ENCODE assay signal across 39 mouse cellular contexts in the genomic region with DNA sequence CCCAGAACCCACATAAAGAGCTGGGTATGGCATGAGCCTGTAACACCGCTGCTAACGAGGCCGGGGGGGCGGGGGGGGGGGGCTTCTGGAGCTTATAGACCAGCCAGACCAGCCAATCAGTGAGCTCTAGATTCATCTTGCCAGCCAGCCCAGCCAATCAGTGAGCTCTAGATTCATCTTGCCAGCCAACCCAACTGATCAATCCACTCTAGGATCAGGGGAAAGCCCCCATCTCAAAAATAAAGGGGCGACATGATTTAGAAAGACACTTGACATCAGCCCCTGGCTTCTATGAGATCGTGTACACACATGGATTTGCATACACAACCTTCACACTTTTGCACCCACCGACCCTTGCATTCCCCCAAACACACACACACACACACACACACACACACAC. TPM values are rescaled to one million over a fixed set of nuclear protein-coding genes. Genes with fewer than 3 reads are reported as not detected.
"Had no signal": no experiment of that assay in that cellular context is flagged by ENCODE, and none has a peak within 500 bp of the region (broad histone marks: within the 10 kb centered on the region; RNA-seq: fewer than 3 reads in every experiment).

No protein-coding gene starts in this region.

- H3K9ac ChIP-seq: heart, embryonic 12.5 days; heart, embryonic 13.5 days; heart, embryonic 15.5 days; hindbrain, embryonic 12.5 days; hindbrain, embryonic 13.5 days; hindbrain, embryonic 14.5 days; hindbrain, embryonic 15.5 days; intestine, embryonic 15.5 days; kidney, embryonic 15.5 days had no signal

- H3K9me3 ChIP-seq: heart, embryonic 12.5 days; heart, embryonic 13.5 days; heart, embryonic 15.5 days; hindbrain, embryonic 12.5 days; hindbrain, embryonic 13.5 days; hindbrain, embryonic 15.5 days; intestine, embryonic 15.5 days; kidney, embryonic 15.5 days had no signal

- H3K27ac ChIP-seq: heart, embryonic 13.5 days; heart, embryonic 15.5 days; hindbrain, embryonic 10.5 days; hindbrain, embryonic 12.5 days; hindbrain, embryonic 13.5 days; hindbrain, embryonic 14.5 days; hindbrain, embryonic 15.5 days; hindbrain, postnatal 0 days; intestine, embryonic 15.5 days; kidney, embryonic 15.5 days; kidney, postnatal 0 days; layer of hippocampus, adult 2 months; left cerebral cortex, adult 2 months had no signal

- DNase-seq: heart, postnatal 10 days; heart, postnatal 14 days; heart, postnatal 36 days; heart, postnatal 4 days; kidney, adult 11 months; kidney, adult 18-20 months; kidney, adult 2 months; kidney, adult 8-10 months; kidney, adult 9 months; kidney, postnatal 10 days; kidney, postnatal 14 days; kidney, postnatal 25 days; kidney, postnatal 36 days; kidney, postnatal 4 days; layer of hippocampus, adult 9-11 months; layer of hippocampus, postnatal 36 days had no signal

- H3K4me2 ChIP-seq: heart, embryonic 11.5 days; heart, embryonic 12.5 days; heart, embryonic 13.5 days; heart, embryonic 15.5 days; hindbrain, embryonic 12.5 days; hindbrain, embryonic 13.5 days; hindbrain, embryonic 14.5 days; hindbrain, embryonic 15.5 days; intestine, embryonic 15.5 days; kidney, embryonic 15.5 days had no signal

- H3K27me3 ChIP-seq: heart, embryonic 12.5 days; hindbrain, embryonic 12.5 days; intestine, embryonic 15.5 days had no signal

- H3K36me3 ChIP-seq: heart, embryonic 12.5 days; heart, embryonic 13.5 days; heart, embryonic 15.5 days; hindbrain, embryonic 10.5 days; hindbrain, embryonic 12.5 days; hindbrain, embryonic 13.5 days; hindbrain, embryonic 15.5 days; intestine, embryonic 15.5 days; kidney, embryonic 15.5 days had no signal

- H3K4me1 ChIP-seq: hindbrain, embryonic 12.5 days; hindbrain, embryonic 15.5 days; intestine, embryonic 15.5 days; kidney, embryonic 15.5 days had no signal

- H3K4me3 ChIP-seq: heart, embryonic 12.5 days; heart, embryonic 13.5 days; heart, embryonic 15.5 days; hindbrain, embryonic 10.5 days; hindbrain, embryonic 12.5 days; hindbrain, embryonic 13.5 days; hindbrain, embryonic 15.5 days; intestine, embryonic 15.5 days; kidney, embryonic 15.5 days; layer of hippocampus, adult 2 months; left cerebral cortex, adult 2 months had no signal

- ATAC-seq: hindbrain, embryonic 16.5 days; hindbrain, postnatal 0 days; inflammation-experienced regulatory T-cells, adult 6 months; intestine, embryonic 15.5 days; intestine, embryonic 16.5 days had no signal

RNA-seq across cellular contexts. Expression of gene Iqca, which starts 27.3 kb away (rescaled TPM):
- total RNA-seq: heart, postnatal 10 days; heart, postnatal 25 days; heart, postnatal 36 days; heart, postnatal 4 days; hematopoietic stem cell, adult 5-6 weeks had no signal
- polyA plus RNA-seq: heart, embryonic 11.5 days; heart, embryonic 12.5 days; heart, embryonic 14.5 days; heart, embryonic 15.5 days; heart, postnatal 0 days; inflammation-experienced regulatory T-cells, adult 6 months; intestine, embryonic 16.5 days; large intestine, adult 2 months had no signal
